Mouse (Mus musculus) heart, embryonic 14.5 days (tissue): ENCODE results near the gene Tspan9. TPM values are rescaled to one million over a fixed set of nuclear protein-coding genes. Genes with fewer than 3 reads are reported as not detected.

Source experiments
- ATAC-seq: fragments of 200-750 bp; cut with Nextera tagmentation; 2 replicates; pipeline ENCODE4 v1.8.0; 2017; ENCODE audit warnings: low read depth, moderate TSS enrichment; ENCODE audit not compliant: insufficient number of reproducible peaks, insufficient read depth, low FRiP score
- H3K27ac ChIP-seq, 2 experiments: fragments of 200-500 bp in 1 of 2; fragments of 300-500 bp in 1 of 2; sonication (generic) in 1 of 2; replicated peaks in 1 of 2; 2 replicates each; pipeline ENCODE4 v1.5.1; 2012 to 2014; ENCODE audit warnings: low read depth in 2 of 2, low read length in 2 of 2, control low read depth in 1 of 2, mild to moderate bottlenecking in 1 of 2, mixed read lengths in 1 of 2; ENCODE audit not compliant: control insufficient read depth in 1 of 2, insufficient read depth in 1 of 2
- H3K27me3 ChIP-seq: fragments of 300-500 bp; sonication (generic); 2 replicates; pipeline ENCODE4 v1.6.1; 2014; ENCODE audit warnings: mild to moderate bottlenecking, low read length, control low read depth; ENCODE audit not compliant: control insufficient read depth, insufficient read depth
- H3K36me3 ChIP-seq: fragments of 300-500 bp; sonication (generic); 2 replicates; pipeline ENCODE4 v1.6.1; 2014; ENCODE audit warnings: mild to moderate bottlenecking, control low read depth, low read length, mixed read lengths; ENCODE audit not compliant: control insufficient read depth, insufficient read depth
- H3K4me1 ChIP-seq, 2 experiments: fragments of 200-500 bp in 1 of 2; fragments of 300-500 bp in 1 of 2; sonication (generic) in 1 of 2; 2 replicates each; pipeline ENCODE4 v1.6.1; 2012 to 2014; ENCODE audit warnings: low read length in 2 of 2, control low read depth in 1 of 2, mixed read lengths in 1 of 2; ENCODE audit not compliant: control insufficient read depth in 2 of 2, insufficient read depth in 2 of 2
- H3K4me2 ChIP-seq: fragments of 300-500 bp; sonication (generic); 2 replicates; pipeline ENCODE4 v1.6.1; 2014; ENCODE audit warnings: mild to moderate bottlenecking, low read length
- H3K4me3 ChIP-seq, 2 experiments: fragments of 200-500 bp in 1 of 2; fragments of 300-500 bp in 1 of 2; sonication (generic) in 1 of 2; 2 replicates each; pipeline ENCODE4 v1.5.1; 2012 to 2014; ENCODE audit warnings: low read length in 2 of 2, mild to moderate bottlenecking in 2 of 2, control low read depth in 1 of 2, low read depth in 1 of 2, moderate library complexity in 1 of 2; ENCODE audit not compliant: control insufficient read depth in 1 of 2, insufficient read depth in 1 of 2
- H3K9ac ChIP-seq: fragments of 300-500 bp; sonication (generic); 2 replicates; pipeline ENCODE4 v1.6.1; 2014; ENCODE audit warnings: mild to moderate bottlenecking, low read length
- H3K9me3 ChIP-seq: fragments of 300-500 bp; sonication (generic); 2 replicates; pipeline ENCODE4 v1.6.1; 2016; ENCODE audit warnings: low read length, control low read depth; ENCODE audit not compliant: control insufficient read depth
- WGBS: fragments of 180-500 bp; shearing (Covaris S2); extraction: QIAGEN DNeasy Blood & Tissue Kit; methylation state at CpG from one replicate; pipeline ENCODE4 v1.1.7; 2014; 5-methylcytosine and 5-hydroxymethylcytosine counted together
- polyA plus RNA-seq: library from polyadenylated mRNA; unstranded; fragments of >200 nt; fragmentation: Nextera tagmentation; extraction: Ambion mirVana; gene quantifications from 2 replicates; pipeline ENCODE4 v1.2.1, GENCODE M21; 2014

The Tspan9 gene
- polyA plus RNA-seq, 1 experiment from 2014 or later, result 143 TPM

- peaks cover 4% of the 10 kb centered on the region; the same call in 1 of the 2 replicates for H3K36me3 ChIP-seq
- no peak for ATAC-seq
- H3K27ac ChIP-seq, result no peak overlapping the region
- no peak overlapping the region for H3K9ac ChIP-seq
- H3K4me1 ChIP-seq, result peaks cover 43 to 75% of the 10 kb centered on the region in 2 experiments
- no peak overlapping the region for H3K4me3 ChIP-seq
- WGBS, result 53% methylated on average over 2 of the region's 2 CpGs
- H3K9me3 ChIP-seq, result no peaks in the 10 kb centered on the region
- no peak overlapping the region for H3K4me2 ChIP-seq
- no peaks in the 10 kb centered on the region for H3K27me3 ChIP-seq
Measured at GRCm38 (mm10) chr6:128031584-128031983, 111.8 kb downstream of the Tspan9 start.

GRCm38 (mm10) chr6:128031096-128031495 lies 112.3 kb downstream of the Tspan9 start:
- no peak for ATAC-seq
- Histone ChIP-seq H3K4me1 (peaks cover 38 to 70% of the 10 kb centered on the region in 2 experiments), H3K27ac (no peak overlapping the region), H3K4me2 (no peak overlapping the region), H3K4me3 (no peak overlapping the region), H3K36me3 (peaks cover 6% of the 10 kb centered on the region; the same call in 1 of the 2 replicates), H3K9me3 (no peaks in the 10 kb centered on the region), H3K27me3 (no peaks in the 10 kb centered on the region), H3K9ac (no peak overlapping the region)
- WGBS, result 65% methylated on average over 4 of the region's 4 CpGs

GRCm38 (mm10) chr6:128030475-128030874 lies 112.9 kb downstream of the Tspan9 start:
- 85% methylated on average over 6 of the region's 6 CpGs for WGBS
- no peak overlapping the region for H3K4me2 ChIP-seq
- no peak overlapping the region for H3K27ac ChIP-seq
- no peak for ATAC-seq
- H3K9ac ChIP-seq, result no peak overlapping the region
- no peaks in the 10 kb centered on the region for H3K27me3 ChIP-seq
- H3K36me3 ChIP-seq, result peaks cover 6% of the 10 kb centered on the region; the same call in 1 of the 2 replicates
- H3K4me1 ChIP-seq, result peaks cover 35 to 64% of the 10 kb centered on the region in 2 experiments
- no peak overlapping the region for H3K4me3 ChIP-seq
- H3K9me3 ChIP-seq, result no peaks in the 10 kb centered on the region

DNA sequence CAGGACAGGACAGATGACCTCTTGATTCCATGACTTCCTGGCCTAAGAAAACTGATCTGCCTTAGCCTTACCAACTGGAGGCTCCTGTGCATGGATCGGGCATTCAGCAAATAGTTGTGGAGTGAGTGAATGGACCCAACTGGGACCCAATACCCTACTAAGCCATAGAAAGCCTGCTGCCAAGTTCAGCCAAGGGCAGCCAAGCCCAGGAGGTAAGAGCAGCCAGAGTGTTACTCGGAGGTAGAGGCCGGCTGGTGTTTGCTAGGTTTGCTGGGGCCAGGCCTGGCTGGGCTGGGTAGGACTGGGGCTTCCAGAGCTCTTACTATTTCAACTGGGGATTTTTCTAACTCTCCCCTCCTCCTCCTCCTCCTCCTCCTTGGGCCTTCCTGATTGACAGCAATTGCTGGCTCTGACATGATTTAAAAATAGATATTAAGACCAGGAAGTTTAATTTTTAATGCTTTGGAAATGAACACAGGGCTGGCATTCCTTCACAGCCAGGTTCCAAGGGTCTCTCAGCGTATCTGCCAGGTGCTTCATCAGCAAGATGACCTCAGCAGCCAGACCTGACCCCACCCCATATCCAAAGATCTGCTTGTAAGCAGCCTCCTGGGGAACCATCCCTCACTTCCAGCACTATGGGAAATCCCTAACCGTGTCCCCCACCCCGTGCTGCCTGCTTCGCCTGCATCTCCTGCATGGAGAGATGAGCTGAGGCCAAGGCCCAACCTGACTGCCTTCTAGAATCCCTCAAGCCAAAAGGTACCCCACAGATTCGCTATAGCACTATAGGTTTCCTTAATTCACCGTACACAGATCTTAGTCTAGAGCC lies 113.7 kb downstream of the Tspan9 start:
- 76% methylated on average over 9 of the region's 9 CpGs for WGBS
- no peak for ATAC-seq
- Histone ChIP-seq H3K4me3 (no peak overlapping the region), H3K36me3 (peaks cover 10% of the 10 kb centered on the region; the same call in 1 of the 2 replicates), H3K27ac (no peak overlapping the region), H3K9me3 (no peaks in the 10 kb centered on the region), H3K4me2 (no peak overlapping the region), H3K4me1 (peaks cover 31 to 61% of the 10 kb centered on the region in 2 experiments), H3K9ac (peak overlapping the region; percentile 12; the same call in 1 of the 2 replicates), H3K27me3 (no peaks in the 10 kb centered on the region)

- H3K9ac ChIP-seq, result peak overlapping the region; percentile 46; the same call in 1 of the 2 replicates
- peak overlapping the region; percentile 2 to 55; a peak in 2 of 4 replicates for H3K27ac ChIP-seq
- ATAC-seq, result no peak
Measured at GRCm38 (mm10) chr6:128028116-128028940, 115.1 kb downstream of the Tspan9 start.

DNA sequence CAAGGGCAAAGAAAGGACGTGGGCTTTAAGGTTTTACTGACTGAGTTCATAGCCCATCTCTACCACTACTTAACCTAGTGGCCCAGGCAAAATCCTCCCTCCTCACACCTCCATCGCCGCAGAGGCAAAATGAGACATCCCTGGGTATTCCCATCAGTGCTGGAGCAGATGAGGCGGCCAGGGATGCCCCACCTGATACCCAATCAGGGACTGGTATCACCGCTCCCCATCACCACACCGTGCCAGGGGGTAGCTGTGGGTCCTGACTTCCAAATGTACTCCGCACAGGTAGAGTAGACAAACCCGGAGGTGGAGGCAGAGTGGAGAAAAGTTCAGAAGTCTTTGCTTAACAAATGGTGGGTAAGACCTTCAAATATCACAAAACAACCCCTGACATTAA lies 117.4 kb downstream of the Tspan9 start:
- Histone ChIP-seq H3K9ac (no peak overlapping the region), H3K36me3 (peaks cover 16% of the 10 kb centered on the region; the same call in 1 of the 2 replicates), H3K4me2 (no peak overlapping the region), H3K4me3 (no peak overlapping the region), H3K27me3 (no peaks in the 10 kb centered on the region), H3K27ac (no peak overlapping the region), H3K9me3 (no peaks in the 10 kb centered on the region), H3K4me1 (peaks cover 34 to 55% of the 10 kb centered on the region in 2 experiments)
- ATAC-seq, result no peak
- 81% methylated on average over 8 of the region's 8 CpGs for WGBS

More at GRCm38 (mm10) chr6:128028116-128028940, 115.1 kb downstream of the Tspan9 start:
- H3K36me3 ChIP-seq, result peaks cover 15% of the 10 kb centered on the region; the same call in 1 of the 2 replicates
- H3K4me2 ChIP-seq, result no peak overlapping the region
- 38% methylated on average over 10 of the region's 10 CpGs for WGBS
- H3K4me3 ChIP-seq, result no peak overlapping the region
- no peaks in the 10 kb centered on the region for H3K9me3 ChIP-seq
- no peaks in the 10 kb centered on the region for H3K27me3 ChIP-seq
- peaks cover 27 to 55% of the 10 kb centered on the region in 2 experiments for H3K4me1 ChIP-seq

DNA sequence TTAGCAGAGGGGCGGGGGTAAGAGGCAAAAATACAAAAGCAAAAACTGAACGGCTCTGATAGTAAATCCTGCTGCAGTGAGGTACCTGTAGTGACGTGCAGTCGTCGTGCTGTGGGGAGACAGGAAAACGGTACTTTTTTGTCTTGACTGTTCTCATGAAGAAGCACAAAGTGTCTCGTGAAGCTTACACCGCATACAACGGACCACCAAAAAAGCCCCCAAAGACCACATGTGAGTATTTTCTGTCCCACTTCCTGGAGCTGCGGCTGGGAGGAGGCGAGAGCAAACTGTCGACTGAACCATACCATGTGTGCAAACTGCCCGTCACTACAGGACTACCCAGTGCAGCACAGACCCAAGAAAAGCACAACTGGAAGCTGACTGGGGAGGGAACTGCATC lies 117.8 kb downstream of the Tspan9 start:
- WGBS, result 72% methylated on average over 13 of the region's 13 CpGs
- H3K4me2 ChIP-seq, result no peak overlapping the region
- H3K36me3 ChIP-seq, result peaks cover 16% of the 10 kb centered on the region; the same call in 1 of the 2 replicates
- H3K4me3 ChIP-seq, result no peak overlapping the region
- no peaks in the 10 kb centered on the region for H3K9me3 ChIP-seq
- no peaks in the 10 kb centered on the region for H3K27me3 ChIP-seq
- H3K9ac ChIP-seq, result no peak overlapping the region
- no peak for ATAC-seq
- H3K27ac ChIP-seq, result no peak overlapping the region
- H3K4me1 ChIP-seq, result peaks cover 38 to 57% of the 10 kb centered on the region in 2 experiments
